In the genomic region with DNA sequence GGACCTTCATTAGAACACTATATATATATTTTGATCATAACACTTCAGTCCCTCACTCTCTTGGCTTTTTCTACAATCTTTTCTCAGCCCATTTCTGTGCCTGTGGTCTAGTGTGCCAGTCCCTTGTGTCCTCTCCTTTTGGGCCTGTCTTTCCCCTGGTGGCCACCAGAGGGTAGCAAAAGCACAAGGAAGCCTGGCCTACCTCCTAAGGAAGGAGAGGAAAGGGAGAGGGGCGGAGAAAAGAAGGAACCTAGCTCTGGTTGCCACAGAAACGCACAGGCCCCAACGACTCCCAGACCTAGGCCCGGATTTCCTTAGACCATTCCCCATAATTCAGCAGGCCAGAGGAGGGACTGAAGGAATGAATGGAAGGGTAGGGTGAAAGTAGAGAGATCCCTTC, we compare ENCODE assay signal across 8 mouse cellular contexts. TPM values are rescaled to one million over a fixed set of nuclear protein-coding genes. Genes with fewer than 3 reads are reported as not detected.
DNase-seq lines count a peak whose midpoint lies in the region; ATAC-seq and TF ChIP-seq lines count a peak whose summit lies in the region.

No protein-coding gene starts in this region.

- no peak overlapping the region for H3K4me3 ChIP-seq in left cerebral cortex, adult 2 months

- no peak overlapping the region; the same call in 1 of the 2 replicates for H3K27ac ChIP-seq in left cerebral cortex, adult 2 months

- peak; percentile 63 for ATAC-seq in megakaryocyte-erythroid progenitor cell, adult 5-6 weeks (replicated peaks; ENCODE audit: low FRiP score, low TSS enrichment, poor library complexity, severe bottlenecking)

- DNase-seq in adrenal gland, adult 18-20 months (ENCODE audit: low spot score in 2 of 2): peak; percentile 78 to 80
- peak; percentile 95 for DNase-seq in embryo, embryonic 10 days (ENCODE audit: low spot score)
- peak; percentile 79 for DNase-seq in gastrocnemius, postnatal 14 days
- peak; percentile 87 for DNase-seq in induced T-regulatory cell, adult 2 months (ENCODE audit: low read depth)
- peak; percentile 86 to 90 for DNase-seq in left cerebral cortex, adult 2 months (ENCODE audit: extremely low spot score in 1 of 2, low spot score in 2 of 2)
- peak; percentile 83 for DNase-seq in right cerebral cortex, postnatal 14 days
- peak; percentile 76 to 84 for DNase-seq in urinary bladder, postnatal 36 days (ENCODE audit: low spot score in 2 of 2)

- intact Hi-C loops in gastrocnemius, postnatal 14 days (cut with DNase I; ENCODE audit: low total_unique reads): loop anchor here (5.0 to 10.0 kb wide), 2 partner anchors 40 to 168 kb away; no protein-coding TSS in a partner anchor
- intact Hi-C loops in left cerebral cortex, adult 2 months (cut with DNase I): loop anchor here (1.0 to 5.0 kb wide), 4 partner anchors 22 to 540 kb away; no protein-coding TSS in a partner anchor

- TF ChIP-seq CTCF in left cerebral cortex, adult 2 months (IDR thresholded peaks at IDR 0.05): peak; percentile 95

RNA-seq across cellular contexts. Expression of a gene that starts 5.9 kb away (rescaled TPM):
- under 1 TPM in 1 of 2 experiments, not detected in 1; 0.42 TPM for total RNA-seq in adrenal gland, adult 18-20 months (2021)
- not detected for total RNA-seq in gastrocnemius, postnatal 14 days (2021)
- total RNA-seq in left cerebral cortex, adult 2 months (2021): 10 to 100 TPM; 49.3 to 55.0 TPM
- total RNA-seq in megakaryocyte-erythroid progenitor cell, adult 5-6 weeks (2014; fragmentation: Nextera tagmentation): not detected in 2 replicates
- total RNA-seq in megakaryocyte-erythroid progenitor cell, adult 5-6 weeks (2017): not detected in 2 replicates

RNA-seq across cellular contexts. Expression of a gene that starts 21.0 kb away (rescaled TPM):
- total RNA-seq in adrenal gland, adult 18-20 months (2021): 1 to 10 TPM in 1 of 2 experiments, under 1 TPM in 1; 0.43 to 1.1 TPM
- total RNA-seq in gastrocnemius, postnatal 14 days (2021): under 1 TPM; 0.42 to 0.80 TPM
- under 1 TPM in 1 of 2 experiments, not detected in 1; 0.21 TPM for total RNA-seq in left cerebral cortex, adult 2 months (2021)
- total RNA-seq in megakaryocyte-erythroid progenitor cell, adult 5-6 weeks (2014; fragmentation: Nextera tagmentation): 0.30 TPM in 1 of 2 replicates, not detected in the other
- 0.30 TPM in 1 of 2 replicates, not detected in the other for total RNA-seq in megakaryocyte-erythroid progenitor cell, adult 5-6 weeks (2017)

RNA-seq across cellular contexts. Expression of a gene that starts 33.0 kb away (rescaled TPM):
- total RNA-seq in adrenal gland, adult 18-20 months (2021): 10 to 100 TPM; 56.3 to 87.6 TPM
- 10 to 100 TPM; 35.0 to 40.1 TPM for total RNA-seq in gastrocnemius, postnatal 14 days (2021)
- total RNA-seq in left cerebral cortex, adult 2 months (2021): 100 to 1,000 TPM; 106 to 115 TPM
- total RNA-seq in megakaryocyte-erythroid progenitor cell, adult 5-6 weeks (2014; fragmentation: Nextera tagmentation): 7.4 and 11.4 TPM in 2 replicates
- total RNA-seq in megakaryocyte-erythroid progenitor cell, adult 5-6 weeks (2017): 2.3 and 6.4 TPM in 2 replicates

RNA-seq across cellular contexts. Expression of a gene that starts 35.9 kb away (rescaled TPM):
- 10 to 100 TPM; 12.2 to 12.6 TPM for total RNA-seq in adrenal gland, adult 18-20 months (2021)
- 10 to 100 TPM; 20.7 to 22.1 TPM for total RNA-seq in gastrocnemius, postnatal 14 days (2021)
- total RNA-seq in left cerebral cortex, adult 2 months (2021): 1 to 10 TPM; 5.5 to 5.9 TPM
- not detected in 2 replicates for total RNA-seq in megakaryocyte-erythroid progenitor cell, adult 5-6 weeks (2014; fragmentation: Nextera tagmentation)
- total RNA-seq in megakaryocyte-erythroid progenitor cell, adult 5-6 weeks (2017): not detected in 2 replicates

RNA-seq across cellular contexts. Expression of a gene that starts 44.9 kb away (rescaled TPM):
- total RNA-seq in adrenal gland, adult 18-20 months (2021): under 1 TPM; 0.80 to 0.93 TPM
- not detected for total RNA-seq in gastrocnemius, postnatal 14 days (2021)
- under 1 TPM; 0.29 to 0.40 TPM for total RNA-seq in left cerebral cortex, adult 2 months (2021)
- not detected in 2 replicates for total RNA-seq in megakaryocyte-erythroid progenitor cell, adult 5-6 weeks (2014; fragmentation: Nextera tagmentation)
- total RNA-seq in megakaryocyte-erythroid progenitor cell, adult 5-6 weeks (2017): not detected in 2 replicates

Comparison
In these comparisons a context has a peak if more than half of its experiments do, and no peak if none do; other contexts are left out.
1. RNA of a gene that starts 5.9 kb away (total RNA-seq): 49.3 to 55.0 TPM in left cerebral cortex, adult 2 months; 0.42 TPM in adrenal gland, adult 18-20 months, not detected in gastrocnemius, postnatal 14 days and not detected in megakaryocyte-erythroid progenitor cell, adult 5-6 weeks; every median in the first group is over 10 times any median in the second.
2. Peak in every context shown above with its lines, with median percentiles within 50 percentile points of each other: DNase-seq.